Mouse (Mus musculus) left cerebral cortex, postnatal 4 days (tissue): Measurements from ENCODE around the gene Kansl1. TPM values are rescaled to one million over a fixed set of nuclear protein-coding genes. Genes with fewer than 3 reads are reported as not detected.

ENCODE experiments used
- microRNA-seq: library from miRNA; unstranded; fragments of <30 nt; microRNA quantifications from one replicate; pipeline ENCODE4 v1.2.0, GENCODE M21; 2022
- total RNA-seq, 2 experiments: library from RNA; stranded (reverse); gene quantifications; 2 replicates each; pipeline ENCODE4 v1.2.3; 2021

Kansl1 gene
- total RNA-seq, 2 experiments from 2014 or later = 74.9 to 79.6 TPM

Small RNAs within 50 kb of the gene (microRNA-seq; reads per million reads assigned to microRNA genes)
- gene Gm47315 = not detected

Other genes with a start within 250 kb of the Kansl1 start
- gene Mapt, start 237.5 kb downstream of the Kansl1 start, total RNA-seq = 1,000 to 10,000 TPM; 1,229 to 1,264 TPM
- gene Cdc27, start 81.8 kb upstream of the Kansl1 start, total RNA-seq = 10 to 100 TPM; 67.8 to 70.3 TPM
- gene Myl4, start 81.8 kb upstream of the Kansl1 start, total RNA-seq = 1 to 10 TPM; 3.1 to 3.6 TPM
- gene Itgb3, start 139.1 kb upstream of the Kansl1 start, total RNA-seq = 1 to 10 TPM; 4.1 TPM
- gene Gm11639, start 216.8 kb upstream of the Kansl1 start, total RNA-seq = under 1 TPM; 0.79 to 0.96 TPM